12 mouse cellular contexts compared by ENCODE assay signal in the genomic region with DNA sequence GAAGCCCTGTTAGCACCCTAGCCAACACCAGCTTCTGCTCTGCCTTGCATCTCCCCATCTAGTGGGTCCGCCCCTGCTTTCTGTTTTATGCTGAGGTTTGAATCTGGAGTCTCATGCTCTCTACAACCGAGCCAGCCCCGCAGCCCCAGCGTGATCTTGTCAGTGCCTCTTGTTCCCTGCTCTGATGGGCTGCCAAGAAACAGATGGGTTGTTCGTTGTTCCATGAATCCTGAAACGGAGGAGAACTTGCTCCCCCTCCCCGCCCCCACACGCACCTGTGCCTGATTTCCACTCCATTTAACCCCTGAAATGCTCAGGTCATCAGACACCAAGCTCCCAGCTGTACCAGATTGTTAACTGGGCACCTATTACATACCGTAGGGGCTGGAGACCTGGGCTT. TPM values are rescaled to one million over a fixed set of nuclear protein-coding genes. Genes with fewer than 3 reads are reported as not detected.
DNase-seq lines count a peak whose midpoint lies in the region; ATAC-seq and TF ChIP-seq lines count a peak whose summit lies in the region.
"Had no signal": no experiment of that assay in that cellular context is flagged by ENCODE, and none has a peak within 500 bp of the region (broad histone marks: within the 10 kb centered on the region; RNA-seq: fewer than 3 reads in every experiment).

No protein-coding gene starts in this region.

- H3K27ac ChIP-seq in liver, embryonic 12.5 days: no peak overlapping the region
- no peak overlapping the region; the same call in 1 of the 2 replicates for H3K27ac ChIP-seq in gastrocnemius, adult 2 months
- H3K27ac ChIP-seq: liver, embryonic 14.5 days; macrophage had no signal

- WGBS in liver, embryonic 12.5 days (ENCODE audit: insufficient replicate concordance): 54% methylated on average over 9 of the region's 9 CpGs

- DNase-seq in kidney, postnatal 10 days: peak; percentile 13
- no peak for DNase-seq in kidney, postnatal 14 days
- peak; percentile 74 for DNase-seq in brain, embryonic 14.5 days (ENCODE audit: low read depth)
- peak; percentile 83 to 86 for DNase-seq in cerebellum, postnatal 14 days
- peak; percentile 41 to 71 for DNase-seq in layer of hippocampus, postnatal 14 days (ENCODE audit: low spot score in 2 of 2)
- DNase-seq in heart, postnatal 10 days: no peak
- DNase-seq in gastrocnemius, adult 2 months: no peak
- DNase-seq: right cerebral cortex, postnatal 14 days had no signal

- TF ChIP-seq CTCF in brain, embryonic 14.5 days (IDR thresholded peaks at IDR 0.05; ENCODE audit: borderline replicate concordance, extremely low read depth, insufficient read depth, insufficient read length): no peak
- no peak for TF ChIP-seq CTCF in gastrocnemius, adult 2 months (IDR thresholded peaks at IDR 0.05)

- peaks cover 53% of the 10 kb centered on the region for H3K4me1 ChIP-seq in liver, embryonic 12.5 days

- ATAC-seq in liver, embryonic 12.5 days: no peak

- H3K9me3 ChIP-seq in liver, embryonic 12.5 days (replicated peaks): no peaks in the 10 kb centered on the region

- no peak overlapping the region for H3K9ac ChIP-seq in liver, embryonic 12.5 days
- H3K9ac ChIP-seq: liver, embryonic 14.5 days had no signal

- intact Hi-C loops in heart, postnatal 10 days (cut with DNase I): no loop called here
- intact Hi-C loops in gastrocnemius, adult 2 months (cut with DNase I): no loop called here

- H3K27me3 ChIP-seq in liver, embryonic 12.5 days (replicated peaks): no peaks in the 10 kb centered on the region
- H3K27me3 ChIP-seq: CH12.LX had no signal

- no peak overlapping the region for H3K4me2 ChIP-seq in liver, embryonic 12.5 days

- no peak overlapping the region for H3K4me3 ChIP-seq in liver, embryonic 12.5 days
- H3K4me3 ChIP-seq in gastrocnemius, adult 2 months: no peak overlapping the region

- no peak for TF ChIP-seq POLR2A in brain, embryonic 14.5 days (IDR thresholded peaks at IDR 0.05; ENCODE audit: borderline replicate concordance, extremely low read depth, insufficient read depth, insufficient read length, poor library complexity, severe bottlenecking)

- H3K36me3 ChIP-seq in liver, embryonic 12.5 days: no peaks in the 10 kb centered on the region

RNA-seq across cellular contexts. Expression of gene Nqo1, which starts 3.5 kb away (rescaled TPM):
- 1.8 and 2.8 TPM in 2 replicates for polyA plus RNA-seq in brain, embryonic 14.5 days (2012; rRNA removed)
- 1 to 10 TPM; 4.3 to 4.4 TPM for total RNA-seq in layer of hippocampus, postnatal 14 days (2021)
- polyA plus RNA-seq in liver, embryonic 12.5 days (2016; fragmentation: Nextera tagmentation; extraction: Ambion mirVana): 16.5 and 17.2 TPM in 2 replicates
- 10 to 100 TPM; 14.8 to 17.0 TPM for total RNA-seq in heart, postnatal 10 days (2021)
- total RNA-seq in gastrocnemius, adult 2 months (2021): 10 to 100 TPM; 25.5 to 30.5 TPM

RNA-seq across cellular contexts. Expression of gene Nob1, which starts 25.4 kb away (rescaled TPM):
- 77.5 and 92.8 TPM in 2 replicates for polyA plus RNA-seq in brain, embryonic 14.5 days (2012; rRNA removed)
- 10 to 100 TPM; 33.3 to 38.3 TPM for total RNA-seq in layer of hippocampus, postnatal 14 days (2021)
- 63.7 and 68.9 TPM in 2 replicates for polyA plus RNA-seq in liver, embryonic 12.5 days (2016; fragmentation: Nextera tagmentation; extraction: Ambion mirVana)
- total RNA-seq in heart, postnatal 10 days (2021): 10 to 100 TPM; 23.3 to 26.1 TPM
- total RNA-seq in gastrocnemius, adult 2 months (2021): 10 to 100 TPM; 25.5 to 26.1 TPM

RNA-seq across cellular contexts. Expression of gene Wwp2, which starts 36.7 kb away (rescaled TPM):
- polyA plus RNA-seq in brain, embryonic 14.5 days (2012; rRNA removed): 34.8 and 42.5 TPM in 2 replicates
- total RNA-seq in layer of hippocampus, postnatal 14 days (2021): 10 to 100 TPM; 37.1 to 38.8 TPM
- 37.9 and 39.0 TPM in 2 replicates for polyA plus RNA-seq in liver, embryonic 12.5 days (2016; fragmentation: Nextera tagmentation; extraction: Ambion mirVana)
- 10 to 100 TPM; 27.2 to 30.1 TPM for total RNA-seq in heart, postnatal 10 days (2021)
- total RNA-seq in gastrocnemius, adult 2 months (2021): 10 to 100 TPM; 15.0 to 16.9 TPM

Comparison
In these comparisons a context has a peak if more than half of its experiments do, and no peak if none do; other contexts are left out.
1. DNase-seq: peak in kidney, postnatal 10 days (single experiment), brain, embryonic 14.5 days (single experiment), cerebellum, postnatal 14 days (2 of 2) and layer of hippocampus, postnatal 14 days (2 of 2); none in kidney, postnatal 14 days (single experiment), heart, postnatal 10 days (0 of 2) and gastrocnemius, adult 2 months (single experiment).